Mouse (Mus musculus) megakaryocyte, embryonic 14.5 days (primary cell): Measurements from ENCODE around the gene 2010111I01Rik.

Experiments used
- FLI1 ChIP-seq: IDR thresholded peaks from 2 replicates; pipeline ENCODE4 v1.6.1; 2012; ENCODE audit warnings: low read length, inconsistent platforms, mixed read lengths
- GATA1 ChIP-seq: IDR thresholded peaks from 3 replicates; pipeline ENCODE4 v1.6.1; 2012; ENCODE audit warnings: mixed read lengths, low read length, inconsistent platforms, borderline replicate concordance

DNA sequence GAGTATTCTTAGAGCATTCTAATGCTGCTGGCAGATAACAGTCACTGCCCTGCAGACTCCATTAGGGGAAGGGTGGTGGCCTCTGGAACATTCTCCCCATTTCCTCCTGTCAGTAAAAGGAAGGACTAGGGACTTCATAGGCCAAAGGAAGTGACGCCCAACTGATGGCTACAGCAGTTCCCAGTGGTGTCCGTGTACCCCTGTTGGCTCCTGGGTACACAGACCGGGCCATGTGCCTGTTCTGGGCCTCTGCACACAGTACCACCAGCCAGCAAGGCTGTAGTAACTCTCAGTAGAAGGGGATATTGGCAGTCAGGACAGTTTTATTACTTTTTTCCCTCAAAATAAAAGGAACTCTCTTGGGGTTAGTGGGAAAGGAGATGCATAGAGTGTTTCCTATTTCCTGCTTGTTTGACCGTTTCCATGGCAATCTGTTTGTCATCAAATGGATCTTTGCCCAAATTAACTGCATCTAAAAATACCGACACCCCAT, 290.9 kb downstream of the 2010111I01Rik start:
- no peak for TF ChIP-seq GATA1
- TF ChIP-seq FLI1: no peak
